Mouse (Mus musculus): ENCODE measurements around the gene Hnrnpr. TPM values are rescaled to one million over a fixed set of nuclear protein-coding genes. Genes with fewer than 3 reads are reported as not detected.

Gene Hnrnpr
- 193 and 196 TPM in 2 replicates for polyA plus RNA-seq (2014; fragmentation: Nextera tagmentation; extraction: Ambion mirVana)

DNA sequence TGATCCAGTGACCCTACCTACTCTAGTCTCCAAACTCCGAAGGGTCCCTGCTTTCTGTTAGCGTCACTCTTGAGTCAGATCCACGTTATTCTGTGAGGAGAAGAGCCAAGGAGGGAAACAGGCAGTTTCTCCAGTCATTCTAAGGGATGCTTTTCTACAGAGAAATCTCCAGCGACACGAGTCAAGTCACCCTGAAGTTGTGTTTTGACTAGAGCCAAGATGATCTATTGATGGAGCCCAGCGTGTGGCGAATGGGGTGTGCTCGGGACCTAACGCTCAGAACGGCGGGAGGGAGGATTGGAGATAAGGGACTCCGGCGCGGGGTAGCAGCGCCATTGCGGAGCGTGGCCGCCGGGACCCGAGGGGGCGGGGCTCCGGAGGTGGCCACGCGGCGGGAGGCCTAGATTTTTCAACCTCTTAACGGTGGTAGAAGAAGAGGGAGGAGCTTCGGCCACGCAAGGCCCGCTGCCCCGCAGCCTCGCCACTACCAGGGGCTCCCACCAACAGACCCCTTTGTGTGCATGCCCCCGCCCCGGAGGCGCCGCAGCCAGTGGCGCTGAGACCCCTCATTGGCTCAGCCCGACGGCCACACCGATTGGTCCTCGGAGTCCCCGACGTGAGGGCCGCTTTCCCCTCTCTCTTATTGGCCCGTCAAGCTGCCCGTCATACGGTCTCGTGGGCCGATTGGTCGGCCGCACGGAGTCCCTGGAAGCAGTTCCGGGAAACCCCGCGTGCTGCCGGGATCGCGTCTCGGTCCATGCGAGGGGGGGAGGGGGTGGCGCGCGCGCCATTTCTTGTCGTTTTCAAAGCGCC is at the start of gene Hnrnpr:
TSS of gene Hnrnpr (plus strand) at position 714 of the 813 bp plus-strand sequence.
- H3K36me3 ChIP-seq (ENCODE audit: control insufficient read depth, insufficient read depth, low read length) = no peaks in the 10 kb centered on the region
- peaks cover 23% of the 10 kb centered on the region for H3K4me1 ChIP-seq (ENCODE audit: control insufficient read depth, insufficient read depth, low read length)
- peak within 1 kb of the TSS; percentile 100 for H3K9ac ChIP-seq (ENCODE audit: low read length)
- H3K27ac ChIP-seq (ENCODE audit: low read depth, low read length) = peak within 1 kb of the TSS; percentile 99
- peak within 1 kb of the TSS; percentile 75 for H3K4me2 ChIP-seq
- H3K9me3 ChIP-seq (ENCODE audit: control insufficient read depth, low read length) = no peaks in the 10 kb centered on the region
- under 1% methylated on average over 65 of the region's 65 CpGs for WGBS
- ATAC-seq (ENCODE audit: low FRiP score) (peak; percentile 100), DNase-seq (ENCODE audit: low spot score, missing footprints) (peak; percentile 100)
- H3K27me3 ChIP-seq (ENCODE audit: control insufficient read depth, insufficient read depth, low read length) = no peaks in the 10 kb centered on the region
- H3K4me3 ChIP-seq (ENCODE audit: low read depth, low read length) = peak within 1 kb of the TSS; percentile 99

- Histone ChIP-seq H3K27me3 (ENCODE audit: control insufficient read depth, insufficient read depth, low read length) (no peaks in the 10 kb centered on the region), H3K36me3 (ENCODE audit: control insufficient read depth, insufficient read depth, low read length) (no peaks in the 10 kb centered on the region), H3K4me2 (no peak overlapping the region), H3K9me3 (ENCODE audit: control insufficient read depth, low read length) (no peaks in the 10 kb centered on the region), H3K4me1 (ENCODE audit: control insufficient read depth, insufficient read depth, low read length) (peaks cover 3% of the 10 kb centered on the region; the same call in 1 of the 2 replicates), H3K27ac (ENCODE audit: low read depth, low read length) (no peak overlapping the region), H3K9ac (ENCODE audit: low read length) (no peak overlapping the region), H3K4me3 (ENCODE audit: low read depth, low read length) (no peak overlapping the region)
- no peak for ATAC-seq (ENCODE audit: low FRiP score)
- no peak for DNase-seq (ENCODE audit: low spot score, missing footprints)
- WGBS = 86% methylated on average over 10 of the region's 10 CpGs
Measured at GRCm38 (mm10) chr4:136261912-136262311, 48.8 kb upstream of the Hnrnpr start.

DNA sequence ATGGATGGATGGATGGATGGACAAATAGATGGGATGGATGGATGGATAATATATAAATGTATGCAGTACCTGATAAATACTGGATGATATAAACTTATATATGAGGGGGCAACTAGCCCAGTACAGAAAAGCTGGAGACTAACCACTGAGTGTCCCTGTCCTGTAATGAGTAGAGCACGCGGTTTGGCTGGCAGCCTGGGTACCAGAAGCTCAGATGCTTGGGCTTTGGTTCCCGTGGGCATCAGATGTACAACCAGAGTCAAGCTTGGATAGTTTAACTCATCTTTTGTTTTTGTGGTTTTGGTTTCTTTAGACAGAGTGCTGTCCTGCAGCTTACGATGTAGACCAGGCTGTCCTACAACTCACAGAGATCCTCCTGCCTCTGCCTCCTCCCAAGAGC is 47.2 kb upstream of the Hnrnpr start:
- DNase-seq (ENCODE audit: low spot score, missing footprints) (no peak), ATAC-seq (ENCODE audit: low FRiP score) (no peak)
- Histone ChIP-seq H3K4me2 (no peak overlapping the region), H3K4me3 (ENCODE audit: low read depth, low read length) (no peak overlapping the region), H3K27ac (ENCODE audit: low read depth, low read length) (no peak overlapping the region), H3K4me1 (ENCODE audit: control insufficient read depth, insufficient read depth, low read length) (peaks cover 3% of the 10 kb centered on the region; the same call in 1 of the 2 replicates), H3K27me3 (ENCODE audit: control insufficient read depth, insufficient read depth, low read length) (no peaks in the 10 kb centered on the region), H3K36me3 (ENCODE audit: control insufficient read depth, insufficient read depth, low read length) (no peaks in the 10 kb centered on the region), H3K9ac (ENCODE audit: low read length) (no peak overlapping the region), H3K9me3 (ENCODE audit: control insufficient read depth, low read length) (no peaks in the 10 kb centered on the region)
- 94% methylated on average over 4 of the region's 4 CpGs for WGBS

DNA sequence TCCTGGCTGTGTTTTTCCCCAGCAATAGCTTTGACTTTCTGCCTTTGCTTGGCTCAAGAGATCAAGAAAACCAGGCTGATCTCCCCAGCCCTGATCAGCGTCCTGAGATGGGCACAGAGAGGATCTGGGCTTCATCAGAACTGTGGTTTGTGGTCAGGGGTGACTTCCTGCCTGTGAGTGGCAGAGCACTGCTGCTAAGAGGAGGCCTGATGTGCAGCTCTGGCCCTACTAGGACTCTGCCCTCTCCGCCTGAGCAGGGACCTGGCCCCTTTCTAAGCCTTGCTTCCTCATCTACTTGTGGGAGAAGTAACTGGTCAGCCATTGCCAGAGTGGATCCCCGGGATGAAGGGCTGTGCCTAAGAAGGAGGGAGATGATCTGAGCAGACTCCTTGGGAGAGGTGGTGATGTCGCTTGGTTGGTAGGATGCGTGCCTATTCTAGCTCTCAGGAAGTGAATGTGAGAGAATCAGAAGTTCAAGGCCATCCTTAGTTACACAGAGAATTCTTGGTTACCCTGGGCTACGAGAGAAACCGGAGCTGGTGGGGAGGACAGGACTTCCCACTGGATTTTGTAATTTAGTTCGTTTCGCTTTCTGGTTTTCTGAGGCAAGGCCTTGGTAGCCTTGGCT is 43.9 kb upstream of the Hnrnpr start:
- Histone ChIP-seq H3K27ac (ENCODE audit: low read depth, low read length) (no peak overlapping the region), H3K4me2 (no peak overlapping the region), H3K36me3 (ENCODE audit: control insufficient read depth, insufficient read depth, low read length) (no peaks in the 10 kb centered on the region), H3K27me3 (ENCODE audit: control insufficient read depth, insufficient read depth, low read length) (no peaks in the 10 kb centered on the region), H3K4me1 (ENCODE audit: control insufficient read depth, insufficient read depth, low read length) (no peaks in the 10 kb centered on the region), H3K9ac (ENCODE audit: low read length) (no peak overlapping the region), H3K9me3 (ENCODE audit: control insufficient read depth, low read length) (no peaks in the 10 kb centered on the region), H3K4me3 (ENCODE audit: low read depth, low read length) (no peak overlapping the region)
- ATAC-seq (ENCODE audit: low FRiP score) (no peak), DNase-seq (ENCODE audit: low spot score, missing footprints) (no peak)
- 85% methylated on average over 9 of the region's 9 CpGs for WGBS

DNA sequence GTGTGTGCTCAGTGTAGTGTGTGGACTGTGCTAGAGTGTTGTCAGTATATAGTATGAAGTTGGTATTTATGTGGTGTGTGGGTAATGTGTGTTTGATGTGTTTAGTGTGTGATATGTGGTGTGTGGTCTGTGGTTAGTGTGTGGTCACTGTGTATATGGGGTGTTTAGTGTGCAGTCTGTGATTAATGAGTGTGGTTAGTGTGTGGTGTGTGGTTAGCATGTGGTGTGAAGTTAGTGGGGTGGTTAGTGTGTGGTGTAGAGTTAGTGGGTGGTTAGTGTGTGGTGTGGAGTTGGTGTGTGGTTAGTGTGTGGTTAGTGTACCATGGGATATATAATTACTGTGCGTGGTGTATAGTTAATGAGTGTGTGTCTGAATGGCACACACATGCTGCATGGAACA is 41.8 kb upstream of the Hnrnpr start:
- H3K4me3 ChIP-seq (ENCODE audit: low read depth, low read length) = no peak overlapping the region
- H3K4me1 ChIP-seq (ENCODE audit: control insufficient read depth, insufficient read depth, low read length) = no peaks in the 10 kb centered on the region
- no peaks in the 10 kb centered on the region for H3K36me3 ChIP-seq (ENCODE audit: control insufficient read depth, insufficient read depth, low read length)
- H3K27me3 ChIP-seq (ENCODE audit: control insufficient read depth, insufficient read depth, low read length) = no peaks in the 10 kb centered on the region
- H3K9me3 ChIP-seq (ENCODE audit: control insufficient read depth, low read length) = peaks cover 11% of the 10 kb centered on the region; the same call in 1 of the 2 replicates
- H3K9ac ChIP-seq (ENCODE audit: low read length) = no peak overlapping the region
- H3K27ac ChIP-seq (ENCODE audit: low read depth, low read length) = no peak overlapping the region
- H3K4me2 ChIP-seq = no peak overlapping the region
- WGBS = 97% methylated on average over 1 of the region's 1 CpGs
- DNase-seq (ENCODE audit: low spot score, missing footprints) = no peak
- no peak for ATAC-seq (ENCODE audit: low FRiP score)

DNA sequence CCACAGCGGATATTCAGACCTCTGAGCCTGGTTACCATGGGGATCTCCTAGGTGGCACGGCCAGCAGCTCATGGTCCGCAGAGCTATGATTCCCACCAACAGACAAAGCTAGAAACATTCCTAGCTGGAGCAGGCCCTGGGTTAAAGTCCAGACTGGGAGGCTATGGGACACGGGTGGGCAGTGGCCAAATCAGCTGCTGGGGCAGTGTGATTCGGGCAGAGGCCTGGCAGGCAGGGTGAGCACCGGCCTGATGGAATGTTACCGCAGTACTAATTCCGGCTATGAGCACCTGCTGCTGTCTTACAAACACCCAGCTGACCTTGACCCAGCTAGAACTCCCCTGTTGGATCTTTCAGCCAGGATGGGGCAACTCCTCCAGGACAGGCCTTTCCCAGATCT is 40.1 kb upstream of the Hnrnpr start:
- H3K27me3 ChIP-seq (ENCODE audit: control insufficient read depth, insufficient read depth, low read length) = no peaks in the 10 kb centered on the region
- 86% methylated on average over 8 of the region's 8 CpGs for WGBS
- H3K9ac ChIP-seq (ENCODE audit: low read length) = no peak overlapping the region
- H3K27ac ChIP-seq (ENCODE audit: low read depth, low read length) = no peak overlapping the region
- ATAC-seq (ENCODE audit: low FRiP score) (no peak), DNase-seq (ENCODE audit: low spot score, missing footprints) (no peak)
- H3K4me2 ChIP-seq = no peak overlapping the region
- peaks cover 11% of the 10 kb centered on the region; the same call in 1 of the 2 replicates for H3K9me3 ChIP-seq (ENCODE audit: control insufficient read depth, low read length)
- no peaks in the 10 kb centered on the region for H3K36me3 ChIP-seq (ENCODE audit: control insufficient read depth, insufficient read depth, low read length)
- no peak overlapping the region for H3K4me3 ChIP-seq (ENCODE audit: low read depth, low read length)
- H3K4me1 ChIP-seq (ENCODE audit: control insufficient read depth, insufficient read depth, low read length) = no peaks in the 10 kb centered on the region

- Histone ChIP-seq H3K27me3 (ENCODE audit: control insufficient read depth, insufficient read depth, low read length) (no peaks in the 10 kb centered on the region), H3K9me3 (ENCODE audit: control insufficient read depth, low read length) (no peaks in the 10 kb centered on the region), H3K4me1 (ENCODE audit: control insufficient read depth, insufficient read depth, low read length) (peaks cover 28% of the 10 kb centered on the region), H3K36me3 (ENCODE audit: control insufficient read depth, insufficient read depth, low read length) (no peaks in the 10 kb centered on the region), H3K9ac (ENCODE audit: low read length) (no peak overlapping the region), H3K4me3 (ENCODE audit: low read depth, low read length) (no peak overlapping the region), H3K27ac (ENCODE audit: low read depth, low read length) (no peak overlapping the region), H3K4me2 (no peak overlapping the region)
- ATAC-seq (ENCODE audit: low FRiP score) (no peak), DNase-seq (ENCODE audit: low spot score, missing footprints) (no peak)
- 87% methylated on average over 8 of the region's 8 CpGs for WGBS
Measured at GRCm38 (mm10) chr4:136281097-136281496, 29.6 kb upstream of the Hnrnpr start.

DNA sequence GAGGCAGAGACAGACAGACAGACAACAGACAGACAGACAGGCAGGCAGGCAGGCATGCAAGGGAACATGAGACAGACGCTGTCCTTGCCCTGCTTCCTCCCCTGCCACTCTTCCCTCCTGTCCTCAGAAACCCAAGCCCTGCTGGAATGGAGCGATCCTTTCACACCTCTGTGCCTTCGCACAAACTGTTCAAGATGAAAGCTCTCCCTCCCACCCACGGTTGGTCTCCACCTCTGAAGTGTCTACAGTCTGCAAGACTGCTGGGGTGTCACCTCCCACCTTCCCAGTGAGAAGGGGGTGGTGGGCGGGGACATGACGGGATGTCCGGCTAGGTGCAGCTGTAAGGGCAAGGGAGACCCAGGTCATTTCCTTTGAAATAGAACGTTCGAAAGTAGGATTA is 29.1 kb upstream of the Hnrnpr start:
- Histone ChIP-seq H3K27me3 (ENCODE audit: control insufficient read depth, insufficient read depth, low read length) (no peaks in the 10 kb centered on the region), H3K4me2 (no peak overlapping the region), H3K4me3 (ENCODE audit: low read depth, low read length) (no peak overlapping the region), H3K9ac (ENCODE audit: low read length) (no peak overlapping the region), H3K27ac (ENCODE audit: low read depth, low read length) (no peak overlapping the region), H3K4me1 (ENCODE audit: control insufficient read depth, insufficient read depth, low read length) (peaks cover 32% of the 10 kb centered on the region), H3K36me3 (ENCODE audit: control insufficient read depth, insufficient read depth, low read length) (no peaks in the 10 kb centered on the region), H3K9me3 (ENCODE audit: control insufficient read depth, low read length) (no peaks in the 10 kb centered on the region)
- no peak for ATAC-seq (ENCODE audit: low FRiP score)
- 53% methylated on average over 9 of the region's 9 CpGs for WGBS
- no peak for DNase-seq (ENCODE audit: low spot score, missing footprints)
